Mouse (Mus musculus): ENCODE measurements at regions not wholly inside any gene's neighbourhood (a gene's known extent, or its start where the extent isn't known, plus 50 kb on each side); places are given as distances from the start of the nearest gene placed in this dataset.

DNA sequence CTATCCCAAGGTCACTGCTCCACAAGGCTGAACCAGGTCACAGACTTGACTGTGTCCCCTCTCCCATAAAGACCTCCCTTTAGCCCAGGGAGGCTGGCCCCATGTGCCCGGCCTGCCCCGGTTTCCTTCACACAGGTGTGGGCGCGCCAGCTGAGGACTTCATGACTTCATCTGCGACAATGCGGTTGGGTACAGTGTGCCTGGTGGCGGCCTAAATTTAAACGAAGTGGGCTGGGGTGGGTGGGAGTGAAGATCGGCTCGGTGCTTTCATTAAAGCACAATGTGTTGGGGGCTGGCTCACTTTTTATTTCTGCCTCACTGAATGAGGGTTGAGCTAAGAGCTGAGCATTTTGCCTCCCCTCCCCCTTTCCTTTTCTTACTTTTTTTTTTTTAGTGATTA lies 169.5 kb upstream of the Mrps10 start:
- TF ChIP-seq CTCF (IDR thresholded peaks at IDR 0.05; ENCODE audit: extremely low read depth, insufficient read depth, low read length) (no peak), POLR2A (IDR thresholded peaks at IDR 0.05; ENCODE audit: extremely low read depth, insufficient read depth, low read length) (no peak)

Measured in cortical plate, adult 2 months (tissue).